8 mouse cellular contexts compared by ENCODE assay signal in genomic region chr3:105052171-105052936, GRCm38 (mm10). TPM values are rescaled to one million over a fixed set of nuclear protein-coding genes. Genes with fewer than 3 reads are reported as not detected.
A peak's percentile ranks its signal among the peaks of the same experiment; 100 is the strongest.
DNase-seq lines count a peak whose midpoint lies in the region; ATAC-seq and TF ChIP-seq lines count a peak whose summit lies in the region.

No protein-coding gene starts in this region.

- DNase-seq in cerebellum, postnatal 10 days = peak; percentile 50 to 53
- DNase-seq in cerebellum, adult 9-10 months = no peak
- DNase-seq in testis, postnatal 10 days (ENCODE audit: low spot score) = no peak
- no peak for DNase-seq in limb, embryonic 14.5 days (ENCODE audit: low spot score)
- no peak for DNase-seq in left cerebral cortex, postnatal 25 days (ENCODE audit: low spot score in 2 of 2)
- DNase-seq in spleen, postnatal 4 days (ENCODE audit: low spot score in 2 of 2) = no peak

- no peaks in the 10 kb centered on the region for H3K27me3 ChIP-seq in testis, adult 2 months (ENCODE audit: control insufficient read depth, insufficient read depth, low read length)
- H3K27me3 ChIP-seq in limb, embryonic 14.5 days (ENCODE audit: control insufficient read depth, insufficient read depth, low read length) = no peaks in the 10 kb centered on the region
- no peaks in the 10 kb centered on the region for H3K27me3 ChIP-seq in stomach, embryonic 15.5 days (replicated peaks)

- ATAC-seq in limb, embryonic 14.5 days (ENCODE audit: low FRiP score, low read depth) = peak; percentile 16; the same call in 1 of the 2 replicates
- peak; percentile 40 for ATAC-seq in stomach, embryonic 15.5 days (ENCODE audit: insufficient read depth, low FRiP score, low read depth)

- H3K36me3 ChIP-seq in testis, adult 2 months (ENCODE audit: control insufficient read depth, insufficient read depth, low read length) = no peaks in the 10 kb centered on the region
- no peaks in the 10 kb centered on the region for H3K36me3 ChIP-seq in limb, embryonic 14.5 days (ENCODE audit: control insufficient read depth, insufficient read depth, low read length)
- no peaks in the 10 kb centered on the region for H3K36me3 ChIP-seq in stomach, embryonic 15.5 days

- WGBS in limb, embryonic 14.5 days = 1% methylated on average over 21 of the region's 37 CpGs
- WGBS in stomach, embryonic 15.5 days = under 1% methylated on average over 30 of the region's 37 CpGs

- TF ChIP-seq POLR2A in testis, adult 2 months (IDR thresholded peaks at IDR 0.05; ENCODE audit: control insufficient read depth, low read depth, low read length) = no peak
- no peak for TF ChIP-seq POLR2A in limb, embryonic 14.5 days (IDR thresholded peaks at IDR 0.05; ENCODE audit: borderline replicate concordance, extremely low read depth, insufficient read depth, insufficient read length)

- H3K4me1 ChIP-seq in testis, adult 2 months (ENCODE audit: control insufficient read depth, insufficient read depth, low read length) = peaks cover 5% of the 10 kb centered on the region; the same call in 1 of the 2 replicates
- peaks cover 31% of the 10 kb centered on the region for H3K4me1 ChIP-seq in limb, embryonic 14.5 days (ENCODE audit: control insufficient read depth, insufficient read depth, low read length)
- H3K4me1 ChIP-seq in stomach, embryonic 15.5 days = peaks cover 25% of the 10 kb centered on the region

- intact Hi-C loops in left cerebral cortex, postnatal 25 days (cut with DNase I) = loop anchor here (2.0 kb wide), 1 partner anchor 188 kb away; the partner anchor contains the start of genes Capza1 and St7l

- H3K9me3 ChIP-seq in limb, embryonic 14.5 days (ENCODE audit: control insufficient read depth, low read length) = no peaks in the 10 kb centered on the region
- H3K9me3 ChIP-seq in stomach, embryonic 15.5 days = no peaks in the 10 kb centered on the region

- TF ChIP-seq CTCF in testis, adult 2 months (IDR thresholded peaks at IDR 0.05; ENCODE audit: control insufficient read depth, insufficient read depth, insufficient replicate concordance, low read depth, low read length) = no peak

- peak overlapping the region; percentile 3; the same call in 1 of the 2 replicates for H3K27ac ChIP-seq in testis, adult 2 months (ENCODE audit: control insufficient read depth, insufficient read depth, low read depth, low read length)
- H3K27ac ChIP-seq in limb, embryonic 14.5 days (replicated peaks; ENCODE audit: low read depth, low read length) = peak overlapping the region; percentile 70
- peak overlapping the region; percentile 84 for H3K27ac ChIP-seq in stomach, embryonic 15.5 days

- H3K9ac ChIP-seq in limb, embryonic 14.5 days (ENCODE audit: low read depth, low read length, severe bottlenecking) = peak overlapping the region; percentile 78
- H3K9ac ChIP-seq in stomach, embryonic 15.5 days = peak overlapping the region; percentile 77

- H3K4me2 ChIP-seq in limb, embryonic 14.5 days (replicated peaks; ENCODE audit: low read depth, low read length, severe bottlenecking) = peak overlapping the region; percentile 88
- H3K4me2 ChIP-seq in stomach, embryonic 15.5 days = peak overlapping the region; percentile 80

- peak overlapping the region; percentile 92 for H3K4me3 ChIP-seq in testis, adult 2 months (ENCODE audit: control insufficient read depth, low read depth, low read length)
- H3K4me3 ChIP-seq in limb, embryonic 14.5 days (replicated peaks; ENCODE audit: low read length) = peak overlapping the region; percentile 98
- peak overlapping the region; percentile 94 for H3K4me3 ChIP-seq in stomach, embryonic 15.5 days (replicated peaks)

RNA-seq across cellular contexts. Expression of gene Cttnbp2nl, which starts 0.6 kb away (rescaled TPM):
- polyA plus RNA-seq in testis, adult 2 months (2012; rRNA removed) = 7.4 and 7.6 TPM in 2 replicates
- 11.2 and 12.0 TPM in 2 replicates for polyA plus RNA-seq in limb, embryonic 14.5 days (2012; rRNA removed)
- 29.5 and 39.1 TPM in 2 replicates for polyA plus RNA-seq in limb, embryonic 14.5 days (2014; fragmentation: Nextera tagmentation; extraction: Ambion mirVana)
- polyA plus RNA-seq in stomach, embryonic 15.5 days (2015; fragmentation: Nextera tagmentation; extraction: Ambion mirVana) = 22.9 and 23.0 TPM in 2 replicates
- total RNA-seq in left cerebral cortex, postnatal 25 days (2021) = 10 to 100 TPM; 23.3 to 25.6 TPM

RNA-seq across cellular contexts. Expression of gene 4930564D02Rik, which starts 14.3 kb away (rescaled TPM):
- 1.2 and 1.8 TPM in 2 replicates for polyA plus RNA-seq in testis, adult 2 months (2012; rRNA removed)
- polyA plus RNA-seq in limb, embryonic 14.5 days (2012; rRNA removed) = not detected in 2 replicates
- polyA plus RNA-seq in limb, embryonic 14.5 days (2014; fragmentation: Nextera tagmentation; extraction: Ambion mirVana) = not detected in 2 replicates
- polyA plus RNA-seq in stomach, embryonic 15.5 days (2015; fragmentation: Nextera tagmentation; extraction: Ambion mirVana) = not detected in 2 replicates
- total RNA-seq in left cerebral cortex, postnatal 25 days (2021) = not detected

Comparison
In these comparisons a context has a peak if more than half of its experiments do, and no peak if none do; other contexts are left out.
1. DNase-seq: peak in cerebellum, postnatal 10 days (2 of 2); none in cerebellum, adult 9-10 months (single experiment), testis, postnatal 10 days (single experiment), limb, embryonic 14.5 days (single experiment), left cerebral cortex, postnatal 25 days (0 of 2) and spleen, postnatal 4 days (0 of 2).
2. H3K27ac ChIP-seq: peak in every context shown above with its lines; median percentile 84 in stomach, embryonic 15.5 days; 70 in limb, embryonic 14.5 days; 3 in testis, adult 2 months.
3. Peak in every context shown above with its lines, with median percentiles within 50 percentile points of each other: H3K4me3 ChIP-seq.